Mouse (Mus musculus) lung, postnatal 0 days (tissue): ENCODE results near the gene Rnf43. TPM values are rescaled to one million over a fixed set of nuclear protein-coding genes. Genes with fewer than 3 reads are reported as not detected.
A peak's percentile ranks its signal among the peaks of the same experiment; 100 is the strongest.

ENCODE experiments used
- ATAC-seq: fragments of 200-750 bp; cut with Nextera tagmentation; 2 replicates; pipeline ENCODE4 v1.8.0; 2017; ENCODE audit warnings: moderate library complexity
- DNase-seq: peaks from one replicate; pipeline ENCODE4 v3.0.0-alpha.2; 2016; ENCODE audit warnings: low spot score
- H3K27ac ChIP-seq: fragments of 300-500 bp; sonication (generic); 2 replicates; pipeline ENCODE4 v1.5.1; 2014; ENCODE audit warnings: antibody characterized with exemption, mild to moderate bottlenecking, low read length, mixed read lengths
- H3K27me3 ChIP-seq: fragments of 300-500 bp; sonication (generic); replicated peaks from 2 replicates; pipeline ENCODE4 v1.6.1; 2014; ENCODE audit warnings: low read length, mixed read lengths; ENCODE audit not compliant: insufficient read depth
- H3K36me3 ChIP-seq: fragments of 300-500 bp; sonication (generic); 2 replicates; pipeline ENCODE4 v1.6.1; 2014; ENCODE audit warnings: low read length, mixed read lengths; ENCODE audit not compliant: insufficient read depth
- H3K4me1 ChIP-seq: fragments of 300-500 bp; sonication (generic); 2 replicates; pipeline ENCODE4 v1.6.1; 2014; ENCODE audit warnings: antibody characterized with exemption, low read depth, low read length, mixed read lengths; ENCODE audit not compliant: insufficient read depth
- H3K4me2 ChIP-seq: fragments of 300-500 bp; sonication (generic); replicated peaks from 2 replicates; pipeline ENCODE4 v1.6.1; 2014; ENCODE audit warnings: low read depth, mild to moderate bottlenecking, low read length, moderate library complexity, mixed read lengths
- H3K4me3 ChIP-seq: fragments of 300-500 bp; sonication (generic); 2 replicates; pipeline ENCODE4 v1.5.1; 2014; ENCODE audit warnings: low read depth, low read length
- H3K9ac ChIP-seq: fragments of 300-500 bp; sonication (generic); replicated peaks from 2 replicates; pipeline ENCODE4 v1.6.1; 2014; ENCODE audit warnings: low read depth, mild to moderate bottlenecking
- H3K9me3 ChIP-seq: fragments of 300-500 bp; sonication (generic); 2 replicates; pipeline ENCODE4 v1.6.1; 2016; ENCODE audit warnings: low read length, mixed read lengths
- CTCF ChIP-seq: IDR thresholded peaks from 2 replicates; pipeline ENCODE4 v1.5.1; 2016; ENCODE audit warnings: antibody characterized with exemption, mild to moderate bottlenecking
- EP300 ChIP-seq: IDR thresholded peaks from 2 replicates; pipeline ENCODE4 v1.6.1; 2016; ENCODE audit warnings: antibody characterized with exemption, mild to moderate bottlenecking, control low read depth
- WGBS: fragments of 180-500 bp; shearing (Covaris S2); extraction: QIAGEN DNeasy Blood & Tissue Kit; methylation state at CpG from one replicate; pipeline ENCODE4 v1.1.7; 2014; 5-methylcytosine and 5-hydroxymethylcytosine counted together
- polyA plus RNA-seq: library from polyadenylated mRNA; unstranded; fragments of >200 nt; fragmentation: Nextera tagmentation; extraction: Ambion mirVana; gene quantifications from 2 replicates; pipeline ENCODE4 v1.2.1, GENCODE M21; 2015

Gene Rnf43
- polyA plus RNA-seq, 1 experiment from 2014 or later = 4.6 TPM

GRCm38 (mm10) chr11:87623160-87623559 lies 39.4 kb upstream of the Rnf43 start:
- no peak overlapping the region for H3K27ac ChIP-seq

GRCm38 (mm10) chr11:87629859-87630258 lies 32.7 kb upstream of the Rnf43 start:
- no peaks in the 10 kb centered on the region for H3K27me3 ChIP-seq
- no peak overlapping the region for H3K4me3 ChIP-seq
- ATAC-seq (peak; percentile 65), DNase-seq (peak; percentile 82)
- no peaks in the 10 kb centered on the region for H3K36me3 ChIP-seq
- no peaks in the 10 kb centered on the region for H3K4me1 ChIP-seq
- no peak overlapping the region for H3K4me2 ChIP-seq
- no peak overlapping the region for H3K9ac ChIP-seq
- no peaks in the 10 kb centered on the region for H3K9me3 ChIP-seq
- WGBS = 18% methylated on average over 10 of the region's 10 CpGs
- TF ChIP-seq CTCF (peak; percentile 82), EP300 (no peak)
- H3K27ac ChIP-seq = no peak overlapping the region

More at GRCm38 (mm10) chr11:87623160-87623559, 39.4 kb upstream of the Rnf43 start:
- no peaks in the 10 kb centered on the region for H3K4me1 ChIP-seq
- TF ChIP-seq CTCF = no peak
- TF ChIP-seq EP300 = no peak
- no peak for DNase-seq
- WGBS = 73% methylated on average over 4 of the region's 4 CpGs
- H3K27me3 ChIP-seq = no peaks in the 10 kb centered on the region
- H3K4me2 ChIP-seq = no peak overlapping the region
- no peaks in the 10 kb centered on the region for H3K9me3 ChIP-seq
- H3K9ac ChIP-seq = no peak overlapping the region
- H3K36me3 ChIP-seq = peaks cover 3% of the 10 kb centered on the region; the same call in 1 of the 2 replicates
- H3K4me3 ChIP-seq = no peak overlapping the region
- no peak for ATAC-seq

- DNase-seq = no peak
- H3K4me2 ChIP-seq = peak overlapping the region; percentile 68
- H3K4me1 ChIP-seq = peaks cover 3% of the 10 kb centered on the region; the same call in 1 of the 2 replicates
- no peaks in the 10 kb centered on the region for H3K36me3 ChIP-seq
- ATAC-seq = peak; percentile 9; the same call in 1 of the 2 replicates
- 29% methylated on average over 2 of the region's 2 CpGs for WGBS
- H3K9ac ChIP-seq = peak overlapping the region; percentile 44
- H3K4me3 ChIP-seq = peak overlapping the region; percentile 38
- H3K9me3 ChIP-seq = no peaks in the 10 kb centered on the region
- no peaks in the 10 kb centered on the region for H3K27me3 ChIP-seq
- TF ChIP-seq EP300 (no peak), CTCF (no peak)
- peak overlapping the region; percentile 71 for H3K27ac ChIP-seq
Measured at GRCm38 (mm10) chr11:87638793-87639192, 23.7 kb upstream of the Rnf43 start.

GRCm38 (mm10) chr11:87639206-87639605 lies 23.3 kb upstream of the Rnf43 start:
- Histone ChIP-seq H3K27ac (peak overlapping the region; percentile 71), H3K9ac (peak overlapping the region; percentile 44), H3K9me3 (no peaks in the 10 kb centered on the region), H3K36me3 (no peaks in the 10 kb centered on the region), H3K4me3 (peak overlapping the region; percentile 38), H3K27me3 (no peaks in the 10 kb centered on the region), H3K4me2 (peak overlapping the region; percentile 68), H3K4me1 (peaks cover 3% of the 10 kb centered on the region; the same call in 1 of the 2 replicates)
- ATAC-seq (peak; percentile 98), DNase-seq (peak; percentile 83)
- WGBS = under 1% methylated on average over 29 of the region's 29 CpGs
- TF ChIP-seq CTCF (no peak), EP300 (no peak)

- Histone ChIP-seq H3K36me3 (no peaks in the 10 kb centered on the region), H3K9ac (no peak overlapping the region), H3K27me3 (no peaks in the 10 kb centered on the region), H3K9me3 (no peaks in the 10 kb centered on the region), H3K27ac (no peak overlapping the region), H3K4me1 (peaks cover 3% of the 10 kb centered on the region; the same call in 1 of the 2 replicates), H3K4me2 (no peak overlapping the region), H3K4me3 (no peak overlapping the region)
- no peak for TF ChIP-seq CTCF
- no peak for TF ChIP-seq EP300
- DNase-seq (no peak), ATAC-seq (no peak)
Measured at GRCm38 (mm10) chr11:87642865-87643264, 19.7 kb upstream of the Rnf43 start.

GRCm38 (mm10) chr11:87654693-87655092 lies 7.8 kb upstream of the Rnf43 start:
- ATAC-seq (no peak), DNase-seq (no peak)
- H3K4me3 ChIP-seq = no peak overlapping the region
- H3K9me3 ChIP-seq = no peaks in the 10 kb centered on the region
- WGBS = 68% methylated on average over 5 of the region's 5 CpGs
- no peaks in the 10 kb centered on the region for H3K36me3 ChIP-seq
- H3K27me3 ChIP-seq = no peaks in the 10 kb centered on the region
- H3K4me2 ChIP-seq = no peak overlapping the region
- H3K9ac ChIP-seq = no peak overlapping the region
- no peak for TF ChIP-seq CTCF
- no peak overlapping the region for H3K27ac ChIP-seq
- no peaks in the 10 kb centered on the region for H3K4me1 ChIP-seq

- no peak overlapping the region for H3K9ac ChIP-seq
- 38% methylated on average over 7 of the region's 7 CpGs for WGBS
- no peak overlapping the region for H3K27ac ChIP-seq
- H3K27me3 ChIP-seq = no peaks in the 10 kb centered on the region
- H3K4me2 ChIP-seq = no peak overlapping the region
- H3K9me3 ChIP-seq = no peaks in the 10 kb centered on the region
- TF ChIP-seq EP300 (no peak), CTCF (no peak)
- no peaks in the 10 kb centered on the region for H3K4me1 ChIP-seq
- no peaks in the 10 kb centered on the region for H3K36me3 ChIP-seq
- H3K4me3 ChIP-seq = no peak overlapping the region
- DNase-seq (peak; percentile 68), ATAC-seq (peak; percentile 63)
Measured at GRCm38 (mm10) chr11:87659216-87659615, 3.3 kb upstream of the Rnf43 start.
